Mouse (Mus musculus) right cerebral cortex, postnatal 36 days (tissue): ENCODE results near the gene Tmed8.
"Not testable (repeated sequence)": the region's sequence is repeated elsewhere in the genome, so short reads cannot be mapped to it uniquely, and the experiment has no call there.

Source experiments
- DNase-seq, 2 experiments: peaks; one replicate each; pipeline ENCODE4 v3.0.0; 2022; ENCODE audit warnings: low spot score in 2 of 2, mixed read lengths in 1 of 2

Tmed8 gene

GRCm38 (mm10) chr12:87199973-87200586 lies at the start of gene Tmed8:
Gene Tmed8, minus strand, starts transcription at chr12:87200454.
- DNase-seq = peak; percentile 60 to 74

- DNase-seq = no peak
These were observed 38.4 kb upstream of the Tmed8 start, which contains the start of gene Noxred1 for GRCm38 (mm10) chr12:87238632-87239031. Gene Noxred1, minus strand, starts transcription at chr12:87238732.

- DNase-seq = no peak
These were observed 36.7 kb upstream of the Tmed8 start for GRCm38 (mm10) chr12:87236882-87237483.

GRCm38 (mm10) chr12:87230379-87230895 lies 30.2 kb upstream of the Tmed8 start:
- DNase-seq = no peak

- no peak for DNase-seq
These were observed 29.4 kb upstream of the Tmed8 start for GRCm38 (mm10) chr12:87229633-87230032.

GRCm38 (mm10) chr12:87226801-87227200 lies 26.5 kb upstream of the Tmed8 start:
- no peak for DNase-seq

GRCm38 (mm10) chr12:87224950-87225349 lies 24.7 kb upstream of the Tmed8 start:
- DNase-seq = no peak

GRCm38 (mm10) chr12:87219362-87219761 lies 19.1 kb upstream of the Tmed8 start:
- no peak for DNase-seq

GRCm38 (mm10) chr12:87217596-87217995 lies 17.3 kb upstream of the Tmed8 start:
- no peak for DNase-seq

GRCm38 (mm10) chr12:87216053-87216452 lies 15.8 kb upstream of the Tmed8 start:
- no peak for DNase-seq

GRCm38 (mm10) chr12:87212844-87213606 lies 12.8 kb upstream of the Tmed8 start:
- no peak for DNase-seq

GRCm38 (mm10) chr12:87205789-87206188 lies 5.5 kb upstream of the Tmed8 start:
- DNase-seq = not testable (repeated sequence)

GRCm38 (mm10) chr12:87201694-87202093 lies 1.4 kb upstream of the Tmed8 start:
- DNase-seq = no peak

- peak; percentile 11 to 18 for DNase-seq
These were observed 865 bp downstream of the Tmed8 start, which contains the start of gene Samd15 for GRCm38 (mm10) chr12:87199206-87199972. Gene Samd15, plus strand, starts transcription at chr12:87199723.

GRCm38 (mm10) chr12:87198792-87199191 lies 1.5 kb downstream of the Tmed8 start:
- no peak for DNase-seq

GRCm38 (mm10) chr12:87196310-87196709 lies 3.9 kb downstream of the Tmed8 start:
- no peak for DNase-seq

- DNase-seq = no peak
These were observed 5.2 kb downstream of the Tmed8 start for GRCm38 (mm10) chr12:87195069-87195468.

- no peak for DNase-seq
These were observed 7.2 kb downstream of the Tmed8 start for GRCm38 (mm10) chr12:87193008-87193407.

GRCm38 (mm10) chr12:87177631-87178030 lies 22.6 kb downstream of the Tmed8 start:
- DNase-seq = no peak

GRCm38 (mm10) chr12:87175194-87175946 lies 24.9 kb downstream of the Tmed8 start:
- DNase-seq = no peak

GRCm38 (mm10) chr12:87160815-87161214 lies 39.4 kb downstream of the Tmed8 start:
- DNase-seq = no peak
